Mouse (Mus musculus): ENCODE data around the gene Mrvi1.

DNA sequence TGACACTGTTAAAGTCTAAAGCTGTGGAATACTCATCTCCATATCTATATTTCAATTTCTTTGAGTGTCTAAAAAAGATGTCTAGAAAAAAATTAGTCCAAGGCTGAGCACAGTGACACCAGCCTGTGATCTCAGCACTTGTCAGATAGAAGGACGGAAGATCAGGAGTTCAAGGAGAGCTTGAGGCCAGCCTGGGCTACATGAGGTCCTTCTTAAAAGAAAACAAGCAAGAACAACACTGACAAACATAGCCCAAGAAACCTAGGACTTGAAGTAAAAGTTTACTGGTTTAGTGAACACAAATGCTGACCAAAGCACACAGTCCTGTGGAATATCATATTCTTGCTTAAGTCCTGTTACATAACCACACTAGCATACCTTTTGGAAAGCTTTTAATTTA lies 148.2 kb downstream of the Mrvi1 start:
- TF ChIP-seq CTCF (IDR thresholded peaks at IDR 0.05; ENCODE audit: extremely low read depth, insufficient read depth, low read length) (no peak), POLR2A (IDR thresholded peaks at IDR 0.05; ENCODE audit: extremely low read depth, insufficient read depth, low read length) (no peak)

All from cortical plate, adult 2 months (tissue).